Mouse (Mus musculus) midbrain, embryonic 14.5 days (tissue): Measurements from ENCODE around the gene Wbp11. TPM values are rescaled to one million over a fixed set of nuclear protein-coding genes. Genes with fewer than 3 reads are reported as not detected.
"Not testable (repeated sequence)": the region's sequence is repeated elsewhere in the genome, so short reads cannot be mapped to it uniquely, and the experiment has no call there.

Experiments
- ATAC-seq: fragments of 200-750 bp; cut with Nextera tagmentation; 2 replicates; pipeline ENCODE4 v1.8.0; 2017; ENCODE audit warnings: moderate number of reproducible peaks, moderate library complexity; ENCODE audit not compliant: low FRiP score, low TSS enrichment
- DNase-seq: peaks from one replicate; pipeline ENCODE4 v3.0.0-alpha.2; 2015
- H3K27ac ChIP-seq: fragments of 300-500 bp; sonication (generic); replicated peaks from 2 replicates; pipeline ENCODE4 v1.5.1; 2014; ENCODE audit warnings: mild to moderate bottlenecking, low read depth, low read length, moderate library complexity
- H3K27me3 ChIP-seq: fragments of 300-500 bp; sonication (generic); 2 replicates; pipeline ENCODE4 v1.6.1; 2014; ENCODE audit warnings: low read length, control low read depth, mixed read lengths; ENCODE audit not compliant: control insufficient read depth, insufficient read depth
- H3K36me3 ChIP-seq: fragments of 300-500 bp; sonication (generic); 2 replicates; pipeline ENCODE4 v1.6.1; 2014; ENCODE audit warnings: low read length, control low read depth; ENCODE audit not compliant: control insufficient read depth, insufficient read depth
- H3K4me1 ChIP-seq: fragments of 300-500 bp; sonication (generic); 2 replicates; pipeline ENCODE4 v1.6.1; 2014; ENCODE audit warnings: mild to moderate bottlenecking, antibody characterized with exemption, low read length, control low read depth; ENCODE audit not compliant: control insufficient read depth, insufficient read depth
- H3K4me2 ChIP-seq: fragments of 300-500 bp; sonication (generic); 2 replicates; pipeline ENCODE4 v1.6.1; 2014; ENCODE audit warnings: mild to moderate bottlenecking, low read length, moderate library complexity
- H3K4me3 ChIP-seq: fragments of 300-500 bp; sonication (generic); replicated peaks from 2 replicates; pipeline ENCODE4 v1.5.1; 2014; ENCODE audit warnings: low read depth, low read length
- H3K9ac ChIP-seq: fragments of 300-500 bp; sonication (generic); replicated peaks from 2 replicates; pipeline ENCODE4 v1.6.1; 2014; ENCODE audit warnings: mild to moderate bottlenecking, low read length, moderate library complexity
- H3K9me3 ChIP-seq: fragments of 300-500 bp; sonication (generic); 2 replicates; pipeline ENCODE4 v1.6.1; 2016; ENCODE audit warnings: low read length, control low read depth, mixed read lengths; ENCODE audit not compliant: control insufficient read depth
- WGBS: fragments of 180-500 bp; shearing (Covaris S2); extraction: QIAGEN DNeasy Blood & Tissue Kit; methylation state at CpG from one replicate; pipeline ENCODE4 v1.1.7; 2014; 5-methylcytosine and 5-hydroxymethylcytosine counted together
- polyA plus RNA-seq: library from polyadenylated mRNA; unstranded; fragments of >200 nt; fragmentation: Nextera tagmentation; extraction: Ambion mirVana; gene quantifications from 2 replicates; pipeline ENCODE4 v1.2.1, GENCODE M21; 2014

Gene Wbp11
- polyA plus RNA-seq, 1 experiment from 2014 or later = 88.1 TPM

GRCm38 (mm10) chr6:136803739-136804633, 24.0 kb downstream of the Wbp11 start, which contains the start of gene Hist4h4:
Gene Hist4h4 (minus strand): TSS chr6:136804415.
- ATAC-seq (peak; percentile 69), DNase-seq (peak; percentile 96)
- peak within 1 kb of the TSS; percentile 80 for H3K4me2 ChIP-seq
- WGBS = under 1% methylated on average over 50 of the region's 50 CpGs
- H3K27ac ChIP-seq = peak within 1 kb of the TSS; percentile 99
- H3K4me1 ChIP-seq = peaks cover 22% of the 10 kb centered on the region
- H3K9me3 ChIP-seq = no peaks in the 10 kb centered on the region
- peak within 1 kb of the TSS; percentile 60 for H3K4me3 ChIP-seq
- H3K9ac ChIP-seq = peak within 1 kb of the TSS; percentile 87
- H3K36me3 ChIP-seq = no peaks in the 10 kb centered on the region
- H3K27me3 ChIP-seq = no peaks in the 10 kb centered on the region

GRCm38 (mm10) chr6:136803093-136803738, 24.8 kb downstream of the Wbp11 start:
- no peaks in the 10 kb centered on the region for H3K36me3 ChIP-seq
- 24% methylated on average over 12 of the region's 12 CpGs for WGBS
- no peaks in the 10 kb centered on the region for H3K27me3 ChIP-seq
- H3K4me2 ChIP-seq = peak overlapping the region; percentile 80
- DNase-seq = no peak
- peak overlapping the region; percentile 99 for H3K27ac ChIP-seq
- peak overlapping the region; percentile 87; the same call in 1 of the 2 replicates for H3K9ac ChIP-seq
- H3K4me3 ChIP-seq = peak overlapping the region; percentile 60
- no peaks in the 10 kb centered on the region for H3K9me3 ChIP-seq
- peaks cover 18% of the 10 kb centered on the region for H3K4me1 ChIP-seq
- no peak for ATAC-seq

DNA sequence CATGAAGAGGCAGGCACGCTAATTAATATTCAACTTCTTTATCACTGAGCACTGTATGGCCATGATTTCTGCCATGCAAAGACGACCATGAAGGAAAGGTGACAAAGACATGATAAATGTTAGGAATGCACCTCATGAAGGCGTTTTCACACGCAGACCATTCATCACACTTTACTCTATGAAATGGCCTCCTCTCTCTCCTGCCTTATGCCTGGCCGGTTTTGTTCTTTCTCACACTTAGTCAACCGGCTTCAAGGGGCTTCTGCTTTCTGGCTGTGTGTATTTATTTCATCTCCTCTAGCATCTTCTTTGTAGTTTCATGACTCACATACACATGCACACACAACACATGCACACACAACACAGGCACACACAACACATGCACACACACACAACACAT, 26.8 kb downstream of the Wbp11 start:
- no peaks in the 10 kb centered on the region for H3K9me3 ChIP-seq
- no peak overlapping the region for H3K4me2 ChIP-seq
- no peak overlapping the region for H3K4me3 ChIP-seq
- no peak overlapping the region for H3K9ac ChIP-seq
- no peaks in the 10 kb centered on the region for H3K36me3 ChIP-seq
- 88% methylated on average over 6 of the region's 6 CpGs for WGBS
- H3K27ac ChIP-seq = no peak overlapping the region
- ATAC-seq (no peak), DNase-seq (no peak)
- no peaks in the 10 kb centered on the region for H3K27me3 ChIP-seq
- peaks cover 11% of the 10 kb centered on the region; the same call in 1 of the 2 replicates for H3K4me1 ChIP-seq

DNA sequence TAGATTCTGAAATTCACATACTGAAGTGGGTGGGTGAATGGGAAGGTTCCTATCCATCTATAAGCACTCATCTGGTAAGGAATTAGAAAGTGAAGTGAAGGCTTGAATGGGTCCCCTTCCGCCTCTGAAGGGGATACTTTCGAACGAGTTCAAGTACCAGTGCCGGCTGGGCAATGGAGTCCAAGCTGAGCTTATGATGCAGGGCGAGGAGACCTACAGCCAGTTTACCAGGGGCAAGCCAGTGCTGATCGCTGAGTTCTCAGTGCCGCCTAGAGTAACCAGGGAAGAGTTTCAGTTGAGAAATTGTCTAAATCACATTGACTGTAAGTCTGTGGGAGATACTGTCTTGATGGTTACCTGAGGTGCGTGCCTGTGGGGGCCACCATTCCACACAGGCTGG, 27.3 kb downstream of the Wbp11 start:
- H3K4me1 ChIP-seq = peaks cover 11% of the 10 kb centered on the region; the same call in 1 of the 2 replicates
- WGBS = 91% methylated on average over 8 of the region's 8 CpGs
- no peak overlapping the region for H3K27ac ChIP-seq
- ATAC-seq = no peak
- no peak overlapping the region for H3K4me3 ChIP-seq
- H3K9me3 ChIP-seq = no peaks in the 10 kb centered on the region
- H3K36me3 ChIP-seq = no peaks in the 10 kb centered on the region
- no peak for DNase-seq
- no peak overlapping the region for H3K9ac ChIP-seq
- no peak overlapping the region for H3K4me2 ChIP-seq
- no peaks in the 10 kb centered on the region for H3K27me3 ChIP-seq

GRCm38 (mm10) chr6:136797874-136798693, 29.9 kb downstream of the Wbp11 start:
- H3K4me3 ChIP-seq, ATAC-seq, H3K27me3 ChIP-seq, H3K9me3 ChIP-seq, H3K27ac ChIP-seq, H3K36me3 ChIP-seq, H3K9ac ChIP-seq, H3K4me2 ChIP-seq, DNase-seq: not testable (repeated sequence)
- 87% methylated on average over 3 of the region's 3 CpGs for WGBS
- H3K4me1 ChIP-seq = peaks cover 13% of the 10 kb centered on the region

DNA sequence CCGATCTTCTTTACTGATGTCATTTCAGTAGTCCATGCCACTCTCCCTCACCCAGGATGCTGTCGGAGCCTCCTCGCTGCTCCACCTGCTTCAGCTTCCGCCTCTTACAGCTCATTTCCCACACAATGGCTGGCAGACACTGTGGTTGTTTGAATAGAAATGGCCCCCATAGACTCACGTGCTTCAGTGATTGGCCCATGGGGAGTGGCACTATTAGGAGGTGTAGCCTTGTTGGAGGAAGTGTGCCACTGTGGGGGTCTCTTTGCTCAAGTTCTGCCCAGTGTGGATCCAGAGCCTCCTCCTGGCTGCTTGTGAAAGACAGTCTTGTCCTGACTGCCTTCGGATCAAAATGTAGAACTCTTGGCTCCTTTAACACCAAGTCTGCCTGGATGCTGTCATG, 32.2 kb downstream of the Wbp11 start:
- no peak overlapping the region for H3K4me2 ChIP-seq
- no peaks in the 10 kb centered on the region for H3K36me3 ChIP-seq
- no peaks in the 10 kb centered on the region for H3K27me3 ChIP-seq
- no peak for DNase-seq
- peaks cover 9% of the 10 kb centered on the region; the same call in 1 of the 2 replicates for H3K4me1 ChIP-seq
- no peak for ATAC-seq
- WGBS = 57% methylated on average over 6 of the region's 6 CpGs
- H3K9me3 ChIP-seq = no peaks in the 10 kb centered on the region
- no peak overlapping the region for H3K9ac ChIP-seq
- no peak overlapping the region for H3K27ac ChIP-seq
- H3K4me3 ChIP-seq = no peak overlapping the region

GRCm38 (mm10) chr6:136795110-136795509, 32.9 kb downstream of the Wbp11 start:
- Histone ChIP-seq H3K27ac (no peak overlapping the region), H3K9ac (no peak overlapping the region), H3K4me2 (no peak overlapping the region), H3K4me1 (peaks cover 9% of the 10 kb centered on the region; the same call in 1 of the 2 replicates), H3K36me3 (no peaks in the 10 kb centered on the region), H3K4me3 (no peak overlapping the region), H3K27me3 (no peaks in the 10 kb centered on the region), H3K9me3 (no peaks in the 10 kb centered on the region)
- DNase-seq (no peak), ATAC-seq (no peak)
- 66% methylated on average over 1 of the region's 1 CpGs for WGBS

- Histone ChIP-seq H3K4me2 (peak overlapping the region; percentile 65), H3K4me1 (peaks cover 9% of the 10 kb centered on the region; the same call in 1 of the 2 replicates), H3K36me3 (no peaks in the 10 kb centered on the region), H3K27me3 (no peaks in the 10 kb centered on the region), H3K4me3 (peak overlapping the region; percentile 29), H3K9ac (peak overlapping the region; percentile 30), H3K9me3 (no peaks in the 10 kb centered on the region), H3K27ac (no peak overlapping the region)
- WGBS = 1% methylated on average over 24 of the region's 24 CpGs
- DNase-seq = no peak
- ATAC-seq = no peak
These were observed 34.1 kb downstream of the Wbp11 start for GRCm38 (mm10) chr6:136793831-136794525.
